Comparison of ENCODE assay signal across 31 mouse cellular contexts in the genomic region with DNA sequence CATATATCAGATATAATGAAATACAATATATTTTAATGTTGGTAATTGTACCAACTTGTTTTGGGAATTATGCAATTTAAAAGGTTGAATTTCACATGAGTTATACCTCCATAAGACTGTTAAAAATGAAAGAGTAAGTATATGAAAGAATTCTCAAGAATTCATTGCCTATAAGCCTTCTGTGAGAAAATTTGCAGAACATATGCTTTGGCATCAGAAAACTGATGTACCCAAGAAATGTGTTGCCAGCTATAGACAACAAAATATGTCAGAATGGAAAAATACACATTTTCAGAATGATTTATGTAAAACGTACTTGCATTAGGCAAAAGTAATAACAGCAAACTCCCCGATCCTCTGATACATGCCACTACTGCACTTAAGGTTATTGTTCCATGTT. TPM values are rescaled to one million over a fixed set of nuclear protein-coding genes. Genes with fewer than 3 reads are reported as not detected.
"Had no signal": no experiment of that assay in that cellular context is flagged by ENCODE, and none has a peak within 500 bp of the region (broad histone marks: within the 10 kb centered on the region; RNA-seq: fewer than 3 reads in every experiment).

No protein-coding gene starts in this region.

- ATAC-seq: intestine, embryonic 16.5 days; liver, postnatal 0 days; lung, postnatal 0 days had no signal

- DNase-seq: kidney, adult 18-20 months; kidney, adult 9 months; kidney, postnatal 14 days; kidney, postnatal 4 days; layer of hippocampus, postnatal 36 days; left cerebral cortex, postnatal 4 days; liver, postnatal 0 days; lung, embryonic 14.5 days; midbrain, embryonic 14.5 days; right cerebral cortex, adult 18-20 months; right cerebral cortex, postnatal 14 days; spleen, adult 18-20 months; thymus, adult 18-20 months; thymus, postnatal 36 days had no signal

RNA-seq across cellular contexts. Expression of a gene that starts 7.4 kb away (rescaled TPM):
- total RNA-seq: layer of hippocampus, adult 18-20 months; layer of hippocampus, postnatal 10 days; layer of hippocampus, postnatal 36 days; left cerebral cortex, postnatal 4 days; megakaryocyte, adult 5-6 weeks; midbrain, postnatal 0 days had no signal
- polyA plus RNA-seq: intestine, embryonic 16.5 days; kidney, embryonic 16.5 days; limb, embryonic 12.5 days; limb, embryonic 15.5 days; liver, embryonic 11.5 days; liver, embryonic 14.5 days; liver, postnatal 0 days; lung, embryonic 14.5 days; lung, postnatal 0 days; macrophage; midbrain, embryonic 14.5 days; midbrain, postnatal 0 days; neural tube, embryonic 12.5 days; neural tube, embryonic 15.5 days; stomach, embryonic 15.5 days; testis, adult 2 months; urinary bladder, adult 2 months had no signal

RNA-seq across cellular contexts. Expression of a gene that starts 9.8 kb away (rescaled TPM):
- total RNA-seq: layer of hippocampus, adult 18-20 months; layer of hippocampus, postnatal 10 days; layer of hippocampus, postnatal 36 days; left cerebral cortex, postnatal 4 days; megakaryocyte, adult 5-6 weeks; midbrain, postnatal 0 days had no signal
- polyA plus RNA-seq: intestine, embryonic 16.5 days; kidney, embryonic 16.5 days; limb, embryonic 12.5 days; limb, embryonic 15.5 days; liver, embryonic 11.5 days; liver, embryonic 14.5 days; liver, postnatal 0 days; lung, embryonic 14.5 days; lung, postnatal 0 days; macrophage; midbrain, embryonic 14.5 days; midbrain, postnatal 0 days; neural tube, embryonic 12.5 days; neural tube, embryonic 15.5 days; stomach, embryonic 15.5 days; testis, adult 2 months; urinary bladder, adult 2 months had no signal

RNA-seq across cellular contexts. Expression of a gene that starts 44.1 kb away (rescaled TPM):
- total RNA-seq: layer of hippocampus, adult 18-20 months; layer of hippocampus, postnatal 10 days; layer of hippocampus, postnatal 36 days; left cerebral cortex, postnatal 4 days; megakaryocyte, adult 5-6 weeks; midbrain, postnatal 0 days had no signal
- polyA plus RNA-seq: intestine, embryonic 16.5 days; kidney, embryonic 16.5 days; limb, embryonic 12.5 days; limb, embryonic 15.5 days; liver, embryonic 11.5 days; liver, embryonic 14.5 days; liver, postnatal 0 days; lung, embryonic 14.5 days; lung, postnatal 0 days; macrophage; midbrain, embryonic 14.5 days; midbrain, postnatal 0 days; neural tube, embryonic 12.5 days; neural tube, embryonic 15.5 days; stomach, embryonic 15.5 days; urinary bladder, adult 2 months had no signal

RNA-seq across cellular contexts. Expression of a gene that starts 44.8 kb away (rescaled TPM):
- total RNA-seq: layer of hippocampus, adult 18-20 months; layer of hippocampus, postnatal 10 days; layer of hippocampus, postnatal 36 days; left cerebral cortex, postnatal 4 days; megakaryocyte, adult 5-6 weeks; midbrain, postnatal 0 days had no signal
- polyA plus RNA-seq: intestine, embryonic 16.5 days; kidney, embryonic 16.5 days; limb, embryonic 12.5 days; limb, embryonic 15.5 days; liver, embryonic 11.5 days; liver, embryonic 14.5 days; liver, postnatal 0 days; lung, embryonic 14.5 days; lung, postnatal 0 days; macrophage; midbrain, embryonic 14.5 days; midbrain, postnatal 0 days; neural tube, embryonic 12.5 days; neural tube, embryonic 15.5 days; stomach, embryonic 15.5 days; urinary bladder, adult 2 months had no signal

RNA-seq across cellular contexts. Expression of a gene that starts 57.8 kb away (rescaled TPM):
- total RNA-seq: layer of hippocampus, adult 18-20 months; layer of hippocampus, postnatal 10 days; layer of hippocampus, postnatal 36 days; left cerebral cortex, postnatal 4 days; megakaryocyte, adult 5-6 weeks; midbrain, postnatal 0 days had no signal
- polyA plus RNA-seq: intestine, embryonic 16.5 days; kidney, embryonic 16.5 days; limb, embryonic 12.5 days; limb, embryonic 15.5 days; liver, embryonic 11.5 days; liver, embryonic 14.5 days; liver, postnatal 0 days; lung, embryonic 14.5 days; lung, postnatal 0 days; macrophage; midbrain, embryonic 14.5 days; midbrain, postnatal 0 days; neural tube, embryonic 12.5 days; neural tube, embryonic 15.5 days; stomach, embryonic 15.5 days; testis, adult 2 months; urinary bladder, adult 2 months had no signal
